Mouse (Mus musculus): Measurements from ENCODE around the gene Lrrn4. TPM values are rescaled to one million over a fixed set of nuclear protein-coding genes. Genes with fewer than 3 reads are reported as not detected.

Gene Lrrn4
- polyA plus RNA-seq, 1 experiment from 2014 or later, result 9.5 TPM

DNA sequence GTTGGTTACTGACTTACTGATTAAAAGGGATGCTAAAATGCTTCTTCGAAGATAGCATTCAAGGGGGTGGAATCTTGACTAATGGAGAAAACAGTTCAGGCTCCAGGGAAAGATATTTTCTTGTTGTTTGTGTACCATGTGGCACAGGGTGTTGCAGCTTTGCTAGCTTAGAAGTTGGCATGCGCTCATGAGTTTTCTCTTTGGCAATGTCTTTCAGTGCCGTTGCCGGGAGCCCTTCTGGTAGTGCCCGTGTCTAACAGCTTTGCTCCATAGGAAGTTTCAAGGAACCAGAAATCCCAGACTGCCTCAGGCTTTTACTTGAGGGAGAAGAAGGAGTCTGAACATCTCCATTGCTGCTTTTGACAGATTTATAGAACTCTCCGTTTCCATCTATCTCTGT, 31.6 kb downstream of the Lrrn4 start:
- WGBS, result 89% methylated on average over 6 of the region's 6 CpGs
- Histone ChIP-seq H3K4me3 (ENCODE audit: low read depth, low read length) (no peak overlapping the region), H3K9ac (ENCODE audit: low read depth, low read length) (no peak overlapping the region), H3K9me3 (ENCODE audit: control insufficient read depth) (no peaks in the 10 kb centered on the region), H3K36me3 (ENCODE audit: control insufficient read depth, insufficient read depth) (peaks cover 17% of the 10 kb centered on the region; the same call in 1 of the 2 replicates), H3K4me1 (replicated peaks; ENCODE audit: control insufficient read depth, insufficient read depth, low read length) (peaks cover 5% of the 10 kb centered on the region; the same call in 1 of the 2 replicates), H3K27ac (ENCODE audit: low read depth, low read length) (no peak overlapping the region), H3K4me2 (replicated peaks; ENCODE audit: low read depth) (no peak overlapping the region), H3K27me3 (replicated peaks; ENCODE audit: control insufficient read depth, insufficient read depth, low read length) (no peaks in the 10 kb centered on the region)
- ATAC-seq, result no peak
- TF ChIP-seq CTCF (IDR thresholded peaks at IDR 0.05; ENCODE audit: low read depth), result no peak

DNA sequence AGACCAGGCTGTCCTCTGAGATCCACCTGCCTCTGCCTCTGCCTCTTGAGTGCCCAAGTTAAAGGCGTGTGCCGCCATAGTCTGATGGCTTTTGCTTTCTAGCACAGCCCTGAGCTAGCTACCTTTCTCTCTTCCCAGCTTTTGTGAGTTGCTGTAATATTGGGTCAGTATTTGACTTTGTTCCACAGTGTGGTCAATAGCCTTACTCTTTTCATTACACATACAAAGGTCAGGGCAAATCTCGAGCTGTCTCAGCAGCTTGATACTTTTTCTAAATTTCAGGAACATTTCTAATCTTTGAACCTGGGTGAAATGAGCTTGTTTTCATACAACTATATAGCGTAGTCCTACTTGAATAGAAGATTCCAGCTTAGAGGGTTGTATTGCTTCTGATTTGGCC, 32.3 kb downstream of the Lrrn4 start:
- Histone ChIP-seq H3K36me3 (ENCODE audit: control insufficient read depth, insufficient read depth) (peaks cover 17% of the 10 kb centered on the region; the same call in 1 of the 2 replicates), H3K4me1 (replicated peaks; ENCODE audit: control insufficient read depth, insufficient read depth, low read length) (peaks cover 5% of the 10 kb centered on the region; the same call in 1 of the 2 replicates), H3K4me2 (replicated peaks; ENCODE audit: low read depth) (peak overlapping the region; percentile 76), H3K4me3 (ENCODE audit: low read depth, low read length) (no peak overlapping the region), H3K9ac (ENCODE audit: low read depth, low read length) (no peak overlapping the region), H3K27ac (ENCODE audit: low read depth, low read length) (no peak overlapping the region), H3K27me3 (replicated peaks; ENCODE audit: control insufficient read depth, insufficient read depth, low read length) (no peaks in the 10 kb centered on the region), H3K9me3 (ENCODE audit: control insufficient read depth) (no peaks in the 10 kb centered on the region)
- ATAC-seq, result no peak
- TF ChIP-seq CTCF (IDR thresholded peaks at IDR 0.05; ENCODE audit: low read depth), result no peak
- WGBS, result 67% methylated on average over 4 of the region's 4 CpGs

DNA sequence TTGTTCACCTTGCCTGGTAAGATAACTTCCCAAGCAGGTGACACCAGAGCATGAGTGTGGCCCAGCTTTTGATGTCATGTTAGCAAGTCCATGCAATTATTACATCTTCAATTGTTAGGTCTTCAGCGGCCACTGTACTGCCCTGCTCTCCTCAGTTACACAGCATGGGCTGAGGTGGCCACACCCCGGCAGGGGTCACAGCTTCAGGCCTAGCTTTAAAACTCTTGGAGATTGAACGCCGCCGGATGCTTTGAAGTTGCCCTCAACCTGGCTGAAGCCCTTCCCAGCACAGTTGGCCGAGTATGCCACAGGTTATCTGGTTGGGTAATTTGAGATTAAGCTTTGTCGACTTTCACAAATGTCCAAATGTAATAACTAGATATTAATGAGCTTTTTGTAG, 33.1 kb downstream of the Lrrn4 start:
- 17% methylated on average over 7 of the region's 7 CpGs for WGBS
- H3K36me3 ChIP-seq (ENCODE audit: control insufficient read depth, insufficient read depth), result peaks cover 21% of the 10 kb centered on the region; the same call in 1 of the 2 replicates
- H3K4me1 ChIP-seq (replicated peaks; ENCODE audit: control insufficient read depth, insufficient read depth, low read length), result peaks cover 5% of the 10 kb centered on the region; the same call in 1 of the 2 replicates
- no peaks in the 10 kb centered on the region for H3K9me3 ChIP-seq (ENCODE audit: control insufficient read depth)
- ATAC-seq, result no peak
- H3K4me2 ChIP-seq (replicated peaks; ENCODE audit: low read depth), result peak overlapping the region; percentile 76
- no peaks in the 10 kb centered on the region for H3K27me3 ChIP-seq (replicated peaks; ENCODE audit: control insufficient read depth, insufficient read depth, low read length)
- TF ChIP-seq CTCF (IDR thresholded peaks at IDR 0.05; ENCODE audit: low read depth), result no peak
- H3K9ac ChIP-seq (ENCODE audit: low read depth, low read length), result peak overlapping the region; percentile 88
- H3K4me3 ChIP-seq (ENCODE audit: low read depth, low read length), result peak overlapping the region; percentile 77
- H3K27ac ChIP-seq (ENCODE audit: low read depth, low read length), result no peak overlapping the region

DNA sequence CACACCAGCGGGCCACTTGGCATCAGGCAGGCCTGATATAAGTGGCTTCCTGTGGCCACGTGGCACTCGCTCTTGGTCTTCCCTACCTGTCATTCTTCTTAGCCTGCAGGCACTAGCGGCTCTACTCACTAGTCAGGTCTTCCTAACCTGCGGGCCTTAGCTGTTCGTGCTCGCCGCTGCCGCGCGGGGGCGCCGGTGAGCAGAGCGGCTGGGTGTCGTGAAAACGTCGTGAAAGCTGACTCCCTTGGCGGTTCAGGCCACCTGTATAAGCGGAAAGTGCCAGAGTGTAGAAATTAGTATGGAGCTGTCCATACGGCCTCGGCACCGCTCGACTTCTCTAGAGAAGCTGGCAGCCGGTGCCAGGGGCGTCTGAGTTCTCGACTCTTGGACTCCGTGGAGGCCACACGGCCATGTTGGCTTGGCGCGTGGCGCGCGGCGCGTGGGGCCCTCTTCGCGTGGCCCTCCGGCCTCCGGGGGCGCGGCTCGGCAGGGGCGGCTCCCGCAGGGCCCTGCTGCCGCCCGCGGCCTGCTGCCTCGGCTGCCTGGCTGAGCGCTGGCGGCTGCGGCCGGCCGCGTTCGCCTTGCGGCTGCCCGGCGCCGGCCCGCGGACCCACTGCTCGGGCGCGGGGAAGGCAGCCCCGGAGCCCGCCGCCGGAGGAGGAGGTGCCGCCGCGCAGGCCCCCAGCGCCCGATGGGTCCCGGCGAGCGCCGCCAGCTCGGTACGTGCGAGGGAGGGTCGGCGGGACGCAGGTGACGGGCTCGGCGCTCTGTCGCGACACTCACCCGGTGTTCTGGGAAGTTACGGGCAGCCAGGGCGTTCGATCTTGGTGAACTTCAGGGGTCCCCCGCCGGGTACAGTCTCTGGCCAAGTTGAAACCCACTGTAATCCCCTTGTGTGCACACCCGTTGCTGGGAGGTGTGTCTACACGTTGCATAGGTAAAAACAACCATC, 34.0 kb downstream of the Lrrn4 start, which contains the start of gene Crls1:
Crls1 (plus strand) TSS at position 260 of the 952 bp plus-strand sequence.
- H3K36me3 ChIP-seq (ENCODE audit: control insufficient read depth, insufficient read depth), result peaks cover 18% of the 10 kb centered on the region; the same call in 1 of the 2 replicates

DNA sequence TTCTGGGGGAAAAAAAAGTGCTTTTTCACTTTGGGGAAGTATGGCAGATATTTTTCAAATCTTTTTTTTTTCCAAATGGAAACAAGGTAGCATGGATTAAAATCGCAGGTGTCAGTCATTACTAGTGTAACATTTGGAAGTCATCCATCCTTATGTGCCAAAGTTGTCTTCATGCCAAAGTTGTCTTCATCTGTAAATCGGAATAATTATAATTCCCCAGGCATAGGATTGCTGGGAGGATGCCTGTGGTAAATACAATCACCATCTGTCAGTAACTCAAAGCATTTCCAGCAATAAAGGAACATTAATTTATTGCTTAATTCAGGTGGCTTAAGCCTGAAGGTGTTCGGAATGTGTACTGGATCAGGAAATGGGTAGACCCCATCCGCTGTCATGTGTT, 39.6 kb downstream of the Lrrn4 start:
- no peak overlapping the region for H3K27ac ChIP-seq (ENCODE audit: low read depth, low read length)
- no peak overlapping the region for H3K4me2 ChIP-seq (replicated peaks; ENCODE audit: low read depth)
- no peak overlapping the region for H3K4me3 ChIP-seq (ENCODE audit: low read depth, low read length)
- no peak for ATAC-seq
- WGBS, result 94% methylated on average over 4 of the region's 4 CpGs
- TF ChIP-seq CTCF (IDR thresholded peaks at IDR 0.05; ENCODE audit: low read depth), result no peak
- no peak overlapping the region for H3K9ac ChIP-seq (ENCODE audit: low read depth, low read length)
- no peaks in the 10 kb centered on the region for H3K4me1 ChIP-seq (replicated peaks; ENCODE audit: control insufficient read depth, insufficient read depth, low read length)
- no peaks in the 10 kb centered on the region for H3K9me3 ChIP-seq (ENCODE audit: control insufficient read depth)
- no peaks in the 10 kb centered on the region for H3K27me3 ChIP-seq (replicated peaks; ENCODE audit: control insufficient read depth, insufficient read depth, low read length)
- peaks cover 3% of the 10 kb centered on the region; the same call in 1 of the 2 replicates for H3K36me3 ChIP-seq (ENCODE audit: control insufficient read depth, insufficient read depth)

More for the DNA sequence above, 34.0 kb downstream of the Lrrn4 start, which contains the start of gene Crls1:
- Histone ChIP-seq H3K9ac (ENCODE audit: low read depth, low read length) (peak within 1 kb of the TSS; percentile 88), H3K9me3 (ENCODE audit: control insufficient read depth) (no peaks in the 10 kb centered on the region), H3K4me2 (replicated peaks; ENCODE audit: low read depth) (peak within 1 kb of the TSS; percentile 76), H3K4me3 (ENCODE audit: low read depth, low read length) (peak within 1 kb of the TSS; percentile 77), H3K27ac (ENCODE audit: low read depth, low read length) (peak within 1 kb of the TSS; percentile 88), H3K27me3 (replicated peaks; ENCODE audit: control insufficient read depth, insufficient read depth, low read length) (no peaks in the 10 kb centered on the region), H3K4me1 (replicated peaks; ENCODE audit: control insufficient read depth, insufficient read depth, low read length) (peaks cover 5% of the 10 kb centered on the region; the same call in 1 of the 2 replicates)
- ATAC-seq, result peak; percentile 94
- TF ChIP-seq CTCF (IDR thresholded peaks at IDR 0.05; ENCODE audit: low read depth), result peak; percentile 100
- under 1% methylated on average over 81 of the region's 96 CpGs for WGBS

Other genes with a start within 250 kb of the Lrrn4 start
- 11.2 and 11.7 TPM in 2 replicates for gene Shld1, start 194.0 kb downstream of the Lrrn4 start, polyA plus RNA-seq (2015; fragmentation: Nextera tagmentation; extraction: Ambion mirVana)
- 46.3 and 47.0 TPM in 2 replicates for gene Chgb, start 99.6 kb downstream of the Lrrn4 start, polyA plus RNA-seq (2015; fragmentation: Nextera tagmentation; extraction: Ambion mirVana)
- 35.5 and 38.4 TPM in 2 replicates for gene Trmt6, start 64.8 kb downstream of the Lrrn4 start, polyA plus RNA-seq (2015; fragmentation: Nextera tagmentation; extraction: Ambion mirVana)
- gene Mcm8, start 64.8 kb downstream of the Lrrn4 start, polyA plus RNA-seq (2015; fragmentation: Nextera tagmentation; extraction: Ambion mirVana), result 2.5 and 3.5 TPM in 2 replicates
- 36.6 and 39.0 TPM in 2 replicates for gene Crls1, start 34.2 kb downstream of the Lrrn4 start, polyA plus RNA-seq (2015; fragmentation: Nextera tagmentation; extraction: Ambion mirVana)
- gene Fermt1, start 65.0 kb upstream of the Lrrn4 start, polyA plus RNA-seq (2015; fragmentation: Nextera tagmentation; extraction: Ambion mirVana), result 69.7 and 77.5 TPM in 2 replicates

Data from intestine, postnatal 0 days (tissue).